Mouse (Mus musculus) E14TG2a.4 (cell line): Measurements from ENCODE around the gene Rfx8.

Experiments used
- CTCF ChIP-seq: conservative IDR thresholded peaks from 2 replicates; pipeline ENCODE4 v1.5.1; 2014; ENCODE audit warnings: low read length
- POU5F1 ChIP-seq: IDR thresholded peaks from 2 replicates; pipeline ENCODE4 v1.6.1; 2014; ENCODE audit warnings: low read length, borderline replicate concordance

- TF ChIP-seq CTCF (no peak), POU5F1 (no peak)
Measured at GRCm38 (mm10) chr1:39715551-39715950, 5.2 kb downstream of the Rfx8 start.
